Mouse (Mus musculus) layer of hippocampus, postnatal 25 days (tissue): Measurements from ENCODE around the gene Il27. TPM values are rescaled to one million over a fixed set of nuclear protein-coding genes. Genes with fewer than 3 reads are reported as not detected.

Experiments used
- DNase-seq, 2 experiments: peaks; one replicate each; pipeline ENCODE4 v3.0.0; 2022; ENCODE audit warnings: mixed read lengths in 2 of 2, low spot score in 1 of 2; ENCODE audit errors: extremely low spot score in 1 of 2
- total RNA-seq, 2 experiments: library from RNA; stranded (reverse); gene quantifications; 2 replicates each; pipeline ENCODE4 v1.2.3; 2021

The Il27 gene
- not detected for total RNA-seq

DNA sequence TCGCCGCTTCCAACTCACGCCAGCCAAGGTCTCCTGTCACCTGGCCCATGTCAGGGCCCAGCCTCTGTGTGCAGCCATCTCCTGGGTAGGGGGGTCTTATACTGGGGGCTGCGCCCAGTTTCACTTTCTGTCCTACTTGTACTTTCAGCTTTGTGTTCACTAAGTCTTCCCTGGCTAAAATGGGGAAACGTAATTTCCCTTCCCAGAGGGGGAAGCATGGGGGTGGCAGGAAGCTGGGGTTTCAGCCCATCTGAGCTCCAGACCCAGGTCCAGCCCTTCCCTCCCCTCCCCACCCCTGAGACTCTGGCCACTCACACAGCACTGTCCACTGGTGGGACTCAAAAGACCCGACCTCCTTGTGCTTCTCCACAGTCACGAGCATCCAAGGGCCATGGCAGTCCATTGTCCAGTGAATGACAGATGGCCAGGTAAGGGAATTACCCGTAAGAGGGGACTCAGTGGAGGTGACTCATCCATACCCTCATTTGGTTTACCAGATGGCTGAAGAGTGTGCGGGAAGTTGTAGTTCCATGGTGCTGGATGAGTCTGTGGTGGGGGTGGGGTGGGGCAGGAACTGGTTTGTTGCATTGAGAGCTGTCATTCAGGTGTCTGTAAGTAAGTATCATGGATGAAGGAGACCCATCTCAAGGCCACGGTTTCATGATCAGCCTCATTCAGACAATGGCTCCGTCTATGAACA lies at the start of gene Il27:
Gene Il27, minus strand, starts transcription at position 80 of the 700 bp plus-strand sequence.
- DNase-seq, result no peak

DNA sequence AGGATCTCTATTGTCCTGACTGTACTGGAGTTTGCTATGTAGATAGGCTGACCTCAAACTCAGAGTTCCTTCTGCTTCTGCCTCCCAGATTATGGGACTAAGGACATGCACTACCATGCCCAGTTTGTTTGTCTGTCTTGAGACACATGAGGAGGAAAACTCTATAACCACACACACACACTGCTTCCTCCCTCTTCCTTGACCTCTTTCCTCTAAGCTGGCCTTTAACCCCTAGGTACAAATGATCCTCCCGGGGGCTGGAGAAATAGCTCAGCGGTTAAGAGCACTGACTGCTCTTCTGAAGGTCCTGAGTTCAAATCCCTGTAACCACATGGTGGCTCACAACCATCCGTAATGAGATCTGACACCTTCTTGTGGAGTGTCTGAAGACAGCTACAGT lies 49.6 kb upstream of the Il27 start:
- DNase-seq, result no peak

DNA sequence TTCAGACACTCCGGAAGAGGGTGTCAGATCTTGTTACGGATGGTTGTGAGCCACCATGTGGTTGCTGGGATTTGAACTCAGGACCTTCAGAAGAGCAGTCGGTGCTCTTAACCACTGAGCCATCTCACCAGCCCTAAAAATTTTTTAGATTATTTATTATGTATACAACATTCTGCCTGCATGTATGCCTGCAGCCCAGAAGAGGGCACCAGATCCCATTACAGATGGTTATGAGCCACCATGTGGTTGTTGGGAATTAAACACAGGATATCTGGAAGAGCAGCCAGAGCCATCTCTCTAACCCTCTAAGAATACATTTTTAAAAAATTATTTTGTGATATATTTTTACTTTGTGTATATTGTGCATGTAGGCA lies 48.5 kb upstream of the Il27 start:
- peak in 1 of 2 experiments; percentile 22 for DNase-seq

DNA sequence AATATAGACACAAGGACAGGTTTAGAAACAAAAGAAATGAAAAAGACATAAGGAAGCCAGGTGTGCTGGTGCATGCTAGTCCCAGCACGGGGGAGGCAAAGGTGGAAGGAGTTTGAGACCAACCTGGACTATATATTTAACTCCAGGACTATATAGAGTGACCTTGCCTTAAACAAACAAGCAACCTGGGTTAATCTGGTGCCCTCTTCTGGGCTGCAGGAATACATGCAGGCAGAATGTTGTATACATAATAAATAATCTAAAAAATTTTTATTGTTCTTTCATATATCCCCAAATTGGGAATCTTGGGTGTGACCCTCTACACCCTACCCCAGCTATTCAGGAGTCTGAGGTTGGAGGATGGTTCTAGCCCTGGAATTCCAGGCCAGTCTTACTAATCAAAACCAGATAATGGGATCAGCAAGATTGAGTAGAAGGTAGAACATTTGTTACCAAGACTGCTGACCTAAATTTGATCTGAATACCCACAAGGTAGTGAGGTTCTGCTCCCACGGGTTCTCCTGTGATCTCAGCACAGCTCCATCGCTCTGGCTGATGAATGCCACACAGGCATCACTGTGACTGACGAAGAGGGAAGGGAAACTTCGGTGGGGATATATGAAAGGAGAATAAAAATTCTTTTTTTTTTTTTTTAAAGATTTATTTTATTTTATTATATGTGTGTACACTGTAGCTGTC lies 48.0 kb upstream of the Il27 start:
- no peak for DNase-seq

DNA sequence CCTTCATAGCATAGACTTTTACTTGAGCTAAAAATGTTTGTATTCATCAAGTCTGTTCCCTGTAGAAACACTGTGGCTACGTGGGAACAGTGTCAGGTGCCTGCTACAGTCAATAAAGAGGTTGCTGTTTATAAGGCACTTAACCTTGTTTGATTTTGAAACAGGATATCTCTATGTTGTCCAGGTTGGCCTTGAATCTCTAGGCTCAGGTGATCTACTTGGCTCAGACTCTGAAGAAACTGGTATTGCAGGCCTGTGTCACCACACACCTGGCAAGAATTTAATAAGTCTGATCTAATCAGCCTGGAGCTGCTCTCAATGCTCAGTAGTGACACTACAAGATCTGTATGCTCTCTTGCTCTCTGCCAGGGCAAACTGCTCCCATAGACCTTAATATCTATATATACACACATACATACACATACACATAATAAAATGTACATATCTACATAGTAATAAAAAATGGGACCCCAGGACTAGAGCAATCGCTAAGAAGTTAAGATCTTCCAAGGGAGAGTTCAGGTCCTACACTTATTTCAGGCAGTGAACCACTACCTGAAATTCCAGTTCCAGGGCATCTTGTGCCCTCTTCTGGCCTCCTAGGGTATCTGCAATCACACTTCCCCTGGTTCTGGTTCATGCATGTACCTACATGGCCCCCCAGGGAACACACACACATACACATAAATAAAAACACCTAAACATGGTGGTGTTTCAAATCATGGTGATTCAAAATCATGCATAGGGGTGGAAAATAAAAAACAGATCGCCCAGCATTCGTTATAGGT lies 42.2 kb upstream of the Il27 start:
- peak in 1 of 2 experiments; percentile 22 for DNase-seq

DNA sequence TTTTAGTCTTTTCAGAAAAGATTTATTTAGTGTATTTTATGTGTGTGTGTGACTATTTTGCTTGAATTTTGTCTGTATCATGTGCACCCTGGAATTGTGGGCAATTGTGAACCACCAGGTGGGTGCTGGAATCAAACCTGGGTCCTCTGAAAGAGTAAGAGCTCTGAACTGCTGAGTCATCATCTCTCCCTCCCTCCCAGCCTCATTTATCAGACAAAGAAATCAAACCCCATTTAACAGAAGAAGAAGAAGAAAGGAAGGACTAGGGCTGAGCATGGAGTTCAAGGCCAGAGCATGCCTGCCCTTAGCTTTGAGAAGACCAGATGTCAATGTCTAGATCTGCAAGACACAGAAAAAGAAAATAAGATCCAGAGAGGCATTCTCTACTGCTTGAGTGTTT lies 40.6 kb upstream of the Il27 start:
- DNase-seq, result no peak

DNA sequence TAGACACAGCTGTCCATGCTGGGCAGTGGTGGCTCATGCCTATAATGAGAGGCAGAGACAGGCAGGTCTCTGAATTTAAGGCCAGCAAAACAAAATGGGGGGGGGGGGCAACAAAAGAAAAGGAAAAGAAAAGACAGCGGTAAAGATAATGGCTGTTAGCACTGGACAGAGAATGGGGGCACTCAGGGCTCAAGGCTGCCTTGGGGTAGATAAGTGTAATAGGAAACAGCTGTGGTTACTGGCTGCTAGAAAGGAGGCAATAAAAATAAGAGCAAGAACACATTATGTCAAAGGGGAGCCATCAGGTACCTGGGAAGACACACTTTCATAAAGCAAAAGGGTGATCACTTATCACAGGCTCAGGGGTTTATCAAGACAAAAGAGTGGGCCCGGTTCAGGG lies 37.7 kb upstream of the Il27 start:
- no peak for DNase-seq

DNA sequence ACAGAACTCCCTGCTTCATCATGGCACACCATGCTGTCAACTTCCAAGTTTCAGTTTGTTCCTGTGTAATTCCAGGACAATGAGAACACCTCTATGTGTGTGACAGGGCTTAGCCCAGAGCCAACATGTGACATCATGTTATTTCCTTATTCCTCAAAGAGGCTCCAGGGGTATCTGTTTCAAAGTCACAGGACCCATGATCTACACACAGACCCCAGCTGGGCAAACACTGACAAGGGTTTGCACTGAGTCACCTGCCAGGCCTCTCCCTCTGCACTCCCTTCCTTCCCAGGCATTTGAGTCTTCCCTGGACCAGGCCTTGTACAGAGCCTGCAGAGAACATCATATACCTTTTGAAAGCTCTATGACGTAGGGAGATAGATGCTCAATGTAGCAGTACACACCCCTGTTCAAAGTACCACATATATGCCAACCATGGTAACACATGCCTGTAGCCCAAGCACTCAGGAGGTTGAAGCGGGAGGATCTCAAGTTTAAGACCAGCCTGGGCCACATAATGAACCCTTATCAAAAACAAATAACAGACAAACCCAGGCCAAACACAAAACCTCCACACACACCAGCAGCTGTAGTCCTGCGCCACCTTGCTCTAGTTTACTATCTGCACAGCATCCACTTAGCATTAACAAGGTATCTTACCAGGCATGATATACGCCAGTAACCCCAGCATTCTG lies 36.2 kb upstream of the Il27 start, which contains the start of gene Nupr1:
Gene Nupr1, minus strand, starts transcription at position 38 of the 695 bp plus-strand sequence.
- DNase-seq, result no peak

DNA sequence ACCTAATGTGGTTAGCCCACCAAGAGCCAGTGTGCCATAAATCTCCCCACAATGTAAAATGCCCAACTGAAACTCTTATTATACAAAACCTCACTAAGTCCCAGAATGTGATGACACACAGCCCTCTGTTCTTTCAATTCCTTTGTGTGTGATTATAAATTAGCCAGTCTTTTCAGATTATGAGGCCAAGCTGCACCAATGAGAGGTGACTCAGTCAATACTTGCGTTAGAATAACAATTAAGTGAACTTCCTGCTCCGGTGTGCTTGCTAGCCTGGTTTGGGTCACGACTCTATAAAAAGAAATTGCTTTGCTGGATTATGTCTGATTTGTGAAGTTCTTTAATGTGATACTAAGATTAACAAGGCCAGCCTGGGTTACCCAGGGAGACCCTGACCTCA lies 35.2 kb upstream of the Il27 start:
- no peak for DNase-seq

DNA sequence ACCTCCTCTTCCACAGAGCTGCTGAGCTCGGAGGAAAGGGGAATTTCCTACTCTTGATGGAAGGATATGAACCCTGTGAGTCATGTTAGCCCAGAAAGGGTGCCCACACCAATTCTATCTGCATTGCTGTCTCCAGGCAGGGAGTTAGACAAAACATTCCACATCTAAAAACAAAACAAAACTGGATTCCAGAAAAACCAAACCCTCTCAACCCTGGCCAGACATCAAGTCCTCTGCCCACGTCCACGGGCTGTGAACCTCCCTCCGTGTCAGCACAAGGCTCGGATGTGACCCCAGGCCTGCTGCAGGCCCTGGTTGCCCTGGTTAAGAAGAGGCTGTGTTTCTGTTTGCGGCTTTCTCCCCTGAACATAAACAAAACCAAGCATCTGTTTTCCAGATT lies 33.4 kb upstream of the Il27 start:
- DNase-seq, result no peak

DNA sequence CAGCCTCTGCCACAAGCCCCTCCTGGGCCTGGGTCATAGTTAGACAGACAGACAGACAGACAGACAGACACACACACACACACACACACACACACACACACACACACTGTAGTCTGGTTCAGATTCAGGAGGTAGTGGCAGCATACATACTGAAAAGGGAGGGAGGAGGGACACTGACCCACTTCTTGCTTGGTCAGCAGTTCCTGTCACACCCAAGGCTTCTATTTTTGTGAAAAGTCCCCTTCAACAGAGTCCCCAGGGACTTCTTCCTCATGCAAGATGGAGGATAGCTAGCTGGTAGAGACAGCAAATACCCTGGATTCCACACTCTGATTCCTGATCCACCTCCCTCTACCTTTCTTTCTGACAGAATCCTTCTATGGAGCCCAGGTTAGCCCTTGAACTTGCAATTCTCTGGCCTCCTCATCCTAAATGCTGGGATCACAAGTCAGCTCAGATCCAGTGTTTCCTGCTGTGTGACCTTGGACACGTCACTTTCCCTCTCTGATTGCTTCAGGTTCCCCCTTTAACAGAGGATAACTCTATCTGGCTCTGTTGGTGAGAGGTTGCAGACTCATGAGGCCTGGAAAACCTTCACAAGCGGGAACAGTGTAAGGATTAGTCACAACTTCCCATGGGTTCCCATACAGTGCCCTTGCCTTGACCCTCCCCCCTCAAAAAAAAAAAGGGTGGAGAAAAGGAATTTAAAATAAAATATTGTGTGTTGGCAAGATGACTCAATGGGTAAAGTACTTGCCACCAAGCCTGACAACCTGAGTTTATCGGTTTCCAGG lies 31.3 kb upstream of the Il27 start:
- no peak for DNase-seq

DNA sequence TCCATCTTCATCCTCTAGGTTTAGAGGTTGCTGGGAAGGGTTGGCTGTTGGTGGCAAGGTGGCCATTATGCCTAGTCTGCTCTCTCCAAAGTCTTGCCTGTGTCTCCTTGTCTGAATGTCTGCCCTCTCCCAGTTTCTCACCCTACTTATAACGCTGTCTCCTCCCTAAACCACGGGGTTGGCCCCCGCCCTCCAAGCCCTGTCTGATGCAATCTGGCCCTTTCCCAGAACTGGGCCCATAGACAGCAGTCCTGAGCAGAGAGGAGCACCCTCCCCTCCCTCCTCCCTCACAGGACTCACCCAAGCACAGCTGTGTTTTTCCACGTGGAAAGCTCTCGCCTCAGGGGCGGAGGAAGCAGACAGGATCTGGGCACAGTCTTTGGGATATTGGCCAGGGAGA lies 30.6 kb upstream of the Il27 start:
- no peak for DNase-seq

DNA sequence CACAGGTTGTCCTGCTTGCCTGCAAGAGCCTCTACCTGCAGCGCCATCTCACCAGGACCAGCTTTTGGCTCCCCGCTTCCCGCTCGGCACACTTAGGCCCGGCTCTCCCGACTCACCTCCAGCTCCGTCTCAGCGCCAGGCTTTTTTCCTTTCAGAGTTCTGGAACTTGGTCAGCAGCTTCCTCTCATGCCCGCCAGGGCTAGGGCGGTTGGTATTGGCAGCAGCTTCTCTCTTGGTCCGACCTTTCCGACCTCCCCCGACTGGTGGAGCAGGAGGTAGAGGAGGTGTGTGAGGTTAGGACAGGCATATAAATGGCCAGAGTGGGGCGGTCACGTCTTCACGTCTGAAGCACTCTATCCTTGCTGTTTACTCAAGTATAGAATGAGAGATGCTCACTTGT lies 30.0 kb upstream of the Il27 start:
- no peak for DNase-seq

DNA sequence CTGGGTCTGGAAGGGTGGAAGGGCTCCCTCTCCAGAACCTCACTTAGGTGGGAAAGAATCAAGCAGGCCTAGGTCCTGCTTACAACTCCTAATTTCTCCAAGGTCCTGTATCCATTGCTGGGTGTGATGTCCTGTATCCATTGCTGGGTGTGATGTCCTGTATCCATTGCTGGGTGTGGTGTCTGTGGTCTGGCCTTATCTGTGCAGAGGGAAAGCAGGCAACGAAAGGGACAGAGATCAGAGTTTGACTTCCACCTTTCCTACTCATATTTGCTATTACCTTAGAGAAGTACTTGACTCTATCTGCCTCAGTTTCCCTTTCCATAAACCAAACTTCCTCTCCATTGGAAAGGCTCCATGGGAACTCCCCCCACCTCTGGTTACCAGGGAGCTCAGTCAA lies 28.6 kb upstream of the Il27 start:
- no peak for DNase-seq

DNA sequence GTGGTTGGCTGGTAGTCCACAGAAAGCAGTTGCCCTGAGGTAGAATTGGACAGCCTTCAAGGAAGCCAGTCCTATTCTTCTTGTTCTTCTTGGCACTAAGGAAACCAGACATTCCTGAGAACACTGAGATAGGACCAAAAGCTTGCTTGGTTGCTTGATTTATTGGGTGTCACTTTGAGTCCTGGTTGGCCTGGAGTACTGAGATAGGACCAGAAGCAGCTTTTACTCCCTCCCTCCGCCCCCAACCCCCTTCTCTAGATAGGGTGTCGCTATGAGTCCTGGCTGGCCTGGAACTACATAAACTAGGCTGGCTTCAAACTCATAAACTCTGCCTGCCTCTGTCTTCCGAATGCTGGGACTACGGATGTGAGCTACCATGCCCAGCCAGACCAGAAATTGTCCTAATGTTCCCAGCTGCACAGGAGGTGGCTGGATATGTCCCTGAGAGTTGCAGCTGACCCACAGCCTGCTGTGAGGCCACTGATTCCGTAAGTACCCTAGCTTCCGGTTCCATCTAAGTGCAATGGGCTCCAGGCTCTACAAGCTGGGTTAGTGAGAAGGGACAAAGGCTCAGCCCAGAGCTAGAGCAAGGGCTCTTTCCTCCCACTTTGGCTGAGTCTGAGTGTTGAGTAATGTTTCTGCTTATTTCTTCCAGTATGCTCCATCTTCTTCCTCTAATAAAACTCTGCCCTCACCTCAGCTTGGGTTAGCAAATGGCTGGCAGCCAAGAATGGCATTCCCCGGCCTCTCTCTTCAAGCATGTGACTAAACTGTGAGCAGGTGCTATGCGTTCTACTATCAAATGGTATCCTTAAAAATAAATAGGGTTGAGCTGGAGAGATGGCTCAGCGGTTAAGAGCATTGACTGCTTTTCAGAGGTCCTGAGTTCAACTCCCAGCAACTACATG lies 27.0 kb upstream of the Il27 start:
- DNase-seq, result no peak

DNA sequence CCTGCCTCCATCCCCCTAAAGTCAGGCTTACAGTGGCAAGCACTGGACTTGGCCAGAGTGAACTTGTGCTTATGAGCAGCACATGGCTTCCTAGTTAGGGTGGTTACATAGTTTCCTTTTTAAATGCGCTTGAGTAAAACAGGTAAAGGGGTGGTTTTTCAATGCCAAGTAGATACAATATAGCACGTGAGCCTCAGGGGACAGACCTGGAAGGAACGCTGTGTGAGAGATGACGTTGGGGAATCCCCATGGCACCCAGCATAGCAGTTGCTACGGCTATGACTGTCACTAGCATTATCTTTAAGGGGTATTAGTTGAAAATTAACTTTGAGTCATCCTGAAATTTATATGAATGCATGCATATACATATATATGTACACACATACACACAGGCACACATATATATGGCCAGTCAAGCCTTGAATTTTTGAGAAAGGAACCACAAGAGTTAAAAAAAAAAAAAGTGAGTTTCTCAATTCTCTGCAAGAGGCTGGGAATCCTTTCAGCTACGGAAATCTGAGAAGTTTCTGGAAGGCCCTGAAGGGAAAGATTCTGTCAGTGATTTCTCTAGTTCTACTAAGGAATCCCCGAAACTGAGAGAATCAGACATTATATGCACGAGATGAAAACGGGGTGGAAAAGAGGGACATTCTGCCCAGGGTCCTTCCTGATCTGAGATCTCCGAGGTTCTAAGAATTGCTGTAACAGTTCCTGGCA lies 25.0 kb upstream of the Il27 start:
- DNase-seq, result no peak

DNA sequence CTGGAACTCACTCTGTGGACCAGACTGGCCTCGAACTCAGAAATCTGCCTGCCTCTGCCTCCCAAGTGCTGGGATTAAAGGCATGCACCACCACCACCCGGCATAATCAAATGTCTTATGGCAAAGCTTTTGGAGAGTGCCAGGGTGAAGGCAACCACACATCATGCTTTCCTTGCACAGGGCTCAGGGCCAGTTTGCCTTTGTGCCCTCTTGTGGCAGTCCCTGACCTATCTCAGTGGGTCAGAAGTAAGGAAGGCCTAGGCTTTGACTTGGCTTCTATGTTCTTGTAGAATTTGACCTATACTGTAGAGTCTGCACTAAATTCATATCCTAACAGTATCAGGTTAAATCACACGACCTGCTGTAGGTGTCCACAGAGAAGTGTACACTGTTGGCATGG lies 22.0 kb upstream of the Il27 start:
- no peak for DNase-seq

DNA sequence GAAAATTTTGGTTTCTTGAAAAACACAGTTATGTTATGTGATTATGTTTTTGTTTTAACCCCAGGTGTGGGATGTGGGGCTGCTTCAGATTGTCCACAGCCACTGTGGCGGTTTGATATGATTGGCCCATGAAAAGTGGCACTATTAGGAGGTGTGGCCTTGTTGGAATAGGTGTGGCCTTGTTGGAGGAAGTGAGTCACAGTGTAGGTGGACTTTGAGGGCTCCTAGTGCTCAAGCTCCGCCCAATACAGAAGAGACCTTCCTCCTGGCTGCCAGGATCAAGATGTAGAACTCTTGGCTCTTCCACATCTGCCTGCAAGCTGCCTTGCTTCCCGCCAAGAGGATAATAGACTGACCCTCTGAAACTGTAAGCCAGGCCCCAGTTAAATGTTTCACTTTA lies 18.0 kb upstream of the Il27 start:
- DNase-seq, result no peak
